Mouse (Mus musculus): ENCODE measurements around the gene Gm11555.

DNA sequence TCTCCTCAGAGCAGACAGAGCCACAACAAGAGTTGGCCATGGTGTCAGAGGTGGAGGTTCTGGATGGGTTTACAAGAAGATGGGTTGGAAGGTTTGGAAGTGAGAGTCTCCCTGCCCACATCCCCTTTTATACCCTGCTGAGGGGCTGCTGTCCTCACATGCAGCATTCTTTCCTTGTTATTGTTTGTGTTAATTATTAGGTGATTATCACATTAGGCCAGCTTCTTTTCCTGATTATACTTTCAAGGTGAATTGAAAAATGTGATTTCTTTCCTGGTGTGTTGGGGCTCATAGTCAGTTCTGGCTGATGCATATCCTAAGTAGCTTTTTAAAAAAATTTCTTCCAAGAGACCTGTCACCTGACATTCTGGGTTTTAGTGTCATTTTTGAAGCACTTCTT, 15.8 kb upstream of the Gm11555 start, which contains the start of gene Krtap4-6:
- no peak for TF ChIP-seq E2F4 (IDR thresholded peaks at IDR 0.05; ENCODE audit: borderline replicate concordance, low read depth, low read length)
- no peak for TF ChIP-seq MXI1 (IDR thresholded peaks at IDR 0.05; ENCODE audit: low read depth, low read length)
- no peak for TF ChIP-seq CTCF (IDR thresholded peaks at IDR 0.05 in 2 of 3, conservative IDR thresholded peaks at IDR 0.05 in 1 of 3; ENCODE audit: control insufficient read depth in 1 of 3, insufficient read depth in 1 of 3, low read depth in 2 of 3, low read length in 3 of 3, poor library complexity in 1 of 3, severe bottlenecking in 1 of 3)
- TF ChIP-seq SMC3 (IDR thresholded peaks at IDR 0.05; ENCODE audit: low read depth, low read length): no peak
- no peak for TF ChIP-seq RAD21 (IDR thresholded peaks at IDR 0.05; ENCODE audit: low read depth, low read length)

Measured in MEL (cell line).